Mouse (Mus musculus): ENCODE measurements around the gene Tbcd. TPM values are rescaled to one million over a fixed set of nuclear protein-coding genes. Genes with fewer than 3 reads are reported as not detected.

Tbcd gene
- total and polyA plus RNA-seq, 3 experiments, result 62.1 to 86.7 (median 70.4) TPM

DNA sequence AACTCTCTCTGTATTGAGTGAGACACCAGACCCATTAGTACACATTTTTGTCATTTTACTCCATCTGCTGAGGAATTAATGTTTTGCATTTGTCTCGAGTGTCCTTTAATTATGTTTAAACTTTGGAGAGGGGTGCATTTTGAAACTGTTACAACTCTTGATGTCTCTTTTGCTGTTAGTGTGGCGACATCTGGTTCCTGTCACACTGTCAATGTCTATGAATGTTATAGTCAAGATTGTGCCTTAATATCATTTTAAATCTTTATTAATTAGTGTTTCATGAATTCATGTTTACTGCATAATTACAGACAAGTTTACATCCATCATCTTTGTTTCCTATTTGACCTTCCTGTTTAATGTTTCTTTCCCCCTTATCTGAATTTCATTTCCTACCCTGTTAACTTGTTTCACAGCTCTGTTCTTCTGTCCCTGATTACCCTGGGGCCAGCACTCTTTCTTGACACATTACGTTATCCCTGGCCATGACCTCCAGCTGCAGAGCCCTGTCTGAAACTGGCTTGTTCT is 164.3 kb downstream of the Tbcd start:
- in situ Hi-C loops (cut with MboI; ENCODE audit: low pct_ligation_motif_present, low pct_unique_long_range_greater_than_20kb, low sequenced_read_pairs) (no loop called here), dilution Hi-C loops (cut with MboI; ENCODE audit: extremely low pct_ligation_motif_present, extremely low pct_unique_long_range_greater_than_20kb, low sequenced_read_pairs) (no loop called here)
- Histone ChIP-seq H3K9ac (ENCODE audit: insufficient read depth, low read depth) (no peak overlapping the region), H3K4me3 (replicated peaks in 1 of 3; ENCODE audit: low read depth in 2 of 3, low read length in 2 of 3, poor library complexity in 1 of 3) (no peak overlapping the region), H3K27me3 (replicated peaks) (no peaks in the 10 kb centered on the region), H3K36me3 (replicated peaks in 1 of 2; ENCODE audit: control insufficient read depth in 1 of 2, insufficient read depth in 1 of 2, low read length in 1 of 2) (peaks cover 66 to 81% of the 10 kb centered on the region in 2 experiments), H3K9me3 (replicated peaks; ENCODE audit: low read length) (peaks cover 6% of the 10 kb centered on the region), H3K79me2 (replicated peaks; ENCODE audit: control insufficient read depth, extremely low read depth, insufficient read depth, poor library complexity, severe bottlenecking) (no peaks in the 10 kb centered on the region), H3K4me1 (ENCODE audit: control insufficient read depth in 1 of 2, insufficient read depth in 2 of 2) (no peaks in the 10 kb centered on the region), H3K4me2 (ENCODE audit: insufficient read depth, low read depth, poor library complexity, severe bottlenecking) (no peak overlapping the region), H3K27ac (ENCODE audit: insufficient read depth, low read depth) (no peak overlapping the region)
- TF ChIP-seq MXI1 (IDR thresholded peaks at IDR 0.05; ENCODE audit: low read depth, low read length) (no peak), CHD1 (IDR thresholded peaks at IDR 0.05; ENCODE audit: low read depth, low read length) (no peak), ELF1 (IDR thresholded peaks at IDR 0.05; ENCODE audit: low read depth, low read length) (no peak), NELFE (IDR thresholded peaks at IDR 0.05; ENCODE audit: low read depth, low read length) (no peak)
- DNase-seq (ENCODE audit: extremely low read depth), result no peak

DNA sequence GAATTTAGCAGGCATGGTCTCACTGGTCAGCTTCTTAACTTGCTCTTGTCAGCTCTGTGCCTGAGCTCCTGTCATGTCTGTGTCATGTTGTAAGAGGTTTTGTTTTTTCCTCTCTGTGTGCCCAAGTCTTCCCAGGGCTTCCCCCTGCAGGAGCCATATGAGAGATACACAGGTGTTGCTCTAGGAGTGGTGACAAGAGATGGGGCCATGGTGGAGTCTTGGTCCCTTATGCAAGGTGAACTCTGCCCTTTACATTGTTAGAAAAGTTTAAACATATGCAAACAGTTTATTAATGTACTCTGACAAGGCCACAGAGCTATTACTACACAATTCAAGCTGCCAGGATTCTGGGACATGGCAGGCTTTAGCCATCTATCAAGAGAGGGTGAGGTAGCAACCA is 164.8 kb downstream of the Tbcd start:
- Histone ChIP-seq H3K36me3 (replicated peaks in 1 of 2; ENCODE audit: control insufficient read depth in 1 of 2, insufficient read depth in 1 of 2, low read length in 1 of 2) (peaks cover 66 to 81% of the 10 kb centered on the region in 2 experiments), H3K9ac (ENCODE audit: insufficient read depth, low read depth) (no peak overlapping the region), H3K79me2 (replicated peaks; ENCODE audit: control insufficient read depth, extremely low read depth, insufficient read depth, poor library complexity, severe bottlenecking) (no peaks in the 10 kb centered on the region), H3K4me2 (ENCODE audit: insufficient read depth, low read depth, poor library complexity, severe bottlenecking) (no peak overlapping the region), H3K9me3 (replicated peaks; ENCODE audit: low read length) (peaks cover 6% of the 10 kb centered on the region), H3K27ac (ENCODE audit: insufficient read depth, low read depth) (no peak overlapping the region), H3K27me3 (replicated peaks) (no peaks in the 10 kb centered on the region), H3K4me3 (replicated peaks in 1 of 3; ENCODE audit: low read depth in 2 of 3, low read length in 2 of 3, poor library complexity in 1 of 3) (no peak overlapping the region), H3K4me1 (ENCODE audit: control insufficient read depth in 1 of 2, insufficient read depth in 2 of 2) (no peaks in the 10 kb centered on the region)
- dilution Hi-C loops (cut with MboI; ENCODE audit: extremely low pct_ligation_motif_present, extremely low pct_unique_long_range_greater_than_20kb, low sequenced_read_pairs) (no loop called here), in situ Hi-C loops (cut with MboI; ENCODE audit: low pct_ligation_motif_present, low pct_unique_long_range_greater_than_20kb, low sequenced_read_pairs) (no loop called here)
- no peak for TF ChIP-seq USF2 (conservative IDR thresholded peaks at IDR 0.05; ENCODE audit: low read depth, low read length)
- TF ChIP-seq POLR2AphosphoS2 (IDR thresholded peaks at IDR 0.05; ENCODE audit: low read depth, low read length), result no peak
- TF ChIP-seq BHLHE40 (IDR thresholded peaks at IDR 0.05; ENCODE audit: low read depth, low read length), result no peak
- TF ChIP-seq E2F4 (IDR thresholded peaks at IDR 0.05; ENCODE audit: insufficient replicate concordance, low read depth, low read length), result no peak
- TF ChIP-seq ZKSCAN1 (IDR thresholded peaks at IDR 0.05; ENCODE audit: borderline replicate concordance, low read depth, low read length), result no peak
- TF ChIP-seq ZNF384 (IDR thresholded peaks at IDR 0.05; ENCODE audit: low read depth, low read length), result no peak
- DNase-seq (ENCODE audit: extremely low read depth), result no peak

- DNase-seq (ENCODE audit: extremely low read depth), result no peak
- Histone ChIP-seq H3K9me3 (replicated peaks; ENCODE audit: low read length) (peaks cover 6% of the 10 kb centered on the region), H3K36me3 (replicated peaks in 1 of 2; ENCODE audit: control insufficient read depth in 1 of 2, insufficient read depth in 1 of 2, low read length in 1 of 2) (peaks cover 71 to 87% of the 10 kb centered on the region in 2 experiments), H3K27ac (ENCODE audit: insufficient read depth, low read depth) (no peak overlapping the region), H3K4me3 (replicated peaks in 1 of 3; ENCODE audit: low read depth in 2 of 3, low read length in 2 of 3, poor library complexity in 1 of 3) (no peak overlapping the region), H3K4me2 (ENCODE audit: insufficient read depth, low read depth, poor library complexity, severe bottlenecking) (no peak overlapping the region), H3K79me2 (replicated peaks; ENCODE audit: control insufficient read depth, extremely low read depth, insufficient read depth, poor library complexity, severe bottlenecking) (no peaks in the 10 kb centered on the region), H3K4me1 (ENCODE audit: control insufficient read depth in 1 of 2, insufficient read depth in 2 of 2) (no peaks in the 10 kb centered on the region), H3K27me3 (replicated peaks) (no peaks in the 10 kb centered on the region), H3K9ac (ENCODE audit: insufficient read depth, low read depth) (no peak overlapping the region)
- in situ Hi-C loops (cut with MboI; ENCODE audit: low pct_ligation_motif_present, low pct_unique_long_range_greater_than_20kb, low sequenced_read_pairs) (no loop called here), dilution Hi-C loops (cut with MboI; ENCODE audit: extremely low pct_ligation_motif_present, extremely low pct_unique_long_range_greater_than_20kb, low sequenced_read_pairs) (no loop called here)
- TF ChIP-seq CHD2 (IDR thresholded peaks at IDR 0.05; ENCODE audit: low read length) (no peak), HCFC1 (IDR thresholded peaks at IDR 0.05; ENCODE audit: low read depth, low read length) (no peak), JUND (conservative IDR thresholded peaks at IDR 0.05; ENCODE audit: low read depth, low read length) (no peak), RAD21 (IDR thresholded peaks at IDR 0.05; ENCODE audit: low read depth, low read length) (no peak), BHLHE40 (IDR thresholded peaks at IDR 0.05; ENCODE audit: low read depth, low read length) (no peak), E2F4 (IDR thresholded peaks at IDR 0.05; ENCODE audit: insufficient replicate concordance, low read depth, low read length) (no peak), EP300 (IDR thresholded peaks at IDR 0.05; ENCODE audit: low read length) (no peak), MEF2A (IDR thresholded peaks at IDR 0.05; ENCODE audit: borderline replicate concordance, low read depth, low read length) (no peak), JUN (IDR thresholded peaks at IDR 0.05; ENCODE audit: insufficient read depth, low read depth, low read length) (no peak), ETS1 (conservative IDR thresholded peaks at IDR 0.05; ENCODE audit: low read depth, low read length) (no peak), USF2 (conservative IDR thresholded peaks at IDR 0.05; ENCODE audit: low read depth, low read length) (no peak), MYC (IDR thresholded peaks at IDR 0.05; ENCODE audit: low read depth, low read length) (no peak), MAZ (IDR thresholded peaks at IDR 0.05; ENCODE audit: low read depth, low read length) (no peak), NELFE (IDR thresholded peaks at IDR 0.05; ENCODE audit: low read depth, low read length) (no peak)
Observed at GRCm38 (mm10) chr11:121617371-121617770, 165.6 kb downstream of the Tbcd start.

Measured in CH12.LX (cell line).